Comparison of ENCODE assay signal across 33 mouse cellular contexts in genomic region chrX:133869743-133870142, GRCm38 (mm10). TPM values are rescaled to one million over a fixed set of nuclear protein-coding genes. Genes with fewer than 3 reads are reported as not detected.
A peak's percentile ranks its signal among the peaks of the same experiment; 100 is the strongest.
DNase-seq lines count a peak whose midpoint lies in the region; ATAC-seq and TF ChIP-seq lines count a peak whose summit lies in the region.
"Had no signal": no experiment of that assay in that cellular context is flagged by ENCODE, and none has a peak within 500 bp of the region (broad histone marks: within the 10 kb centered on the region; RNA-seq: fewer than 3 reads in every experiment).

No protein-coding gene starts in this region.

- H3K9ac ChIP-seq in lung, postnatal 0 days (replicated peaks; ENCODE audit: low read depth): no peak overlapping the region
- no peak overlapping the region for H3K9ac ChIP-seq in MEL (ENCODE audit: control insufficient read depth, low read depth, low read length, poor library complexity, severe bottlenecking)
- H3K9ac ChIP-seq: forebrain, embryonic 13.5 days; heart, embryonic 12.5 days; hindbrain, embryonic 15.5 days; limb, embryonic 12.5 days; liver, embryonic 13.5 days; lung, embryonic 14.5 days; midbrain, embryonic 15.5 days had no signal

- ATAC-seq in lung, postnatal 0 days: no peak
- ATAC-seq in hematopoietic stem cell, adult 5-6 weeks (replicated peaks in 1 of 2; ENCODE audit: insufficient read depth in 1 of 2, low FRiP score in 2 of 2, low TSS enrichment in 1 of 2, low read depth in 1 of 2, poor library complexity in 2 of 2, severe bottlenecking in 2 of 2): peak; percentile 97 to 99
- ATAC-seq: forebrain, embryonic 13.5 days; inflammation-experienced regulatory T-cells, adult 6 months; midbrain, embryonic 15.5 days had no signal

- TF ChIP-seq CTCF in lung, postnatal 0 days (IDR thresholded peaks at IDR 0.05): no peak
- peak in 1 of 3 experiments; percentile 50; a peak in 2 of 6 replicates for TF ChIP-seq CTCF in MEL (IDR thresholded peaks at IDR 0.05 in 2 of 3, conservative IDR thresholded peaks at IDR 0.05 in 1 of 3; ENCODE audit: control insufficient read depth in 1 of 3, insufficient read depth in 1 of 3, low read depth in 2 of 3, low read length in 3 of 3, poor library complexity in 1 of 3, severe bottlenecking in 1 of 3)

- TF ChIP-seq EP300 in lung, postnatal 0 days (IDR thresholded peaks at IDR 0.05): no peak
- peak in 1 of 2 experiments; percentile 74; a peak in 2 of 4 replicates for TF ChIP-seq EP300 in MEL (IDR thresholded peaks at IDR 0.05; ENCODE audit: low read depth in 1 of 2, low read length in 2 of 2)

- H3K27me3 ChIP-seq in lung, postnatal 0 days (replicated peaks; ENCODE audit: insufficient read depth, low read length): no peaks in the 10 kb centered on the region
- peaks cover 0 to 2% of the 10 kb centered on the region in 2 experiments; a peak in 1 of 4 replicates for H3K27me3 ChIP-seq in MEL (ENCODE audit: control insufficient read depth in 1 of 2, insufficient read depth in 2 of 2, low read length in 2 of 2)
- no peaks in the 10 kb centered on the region for H3K27me3 ChIP-seq in splenic B cell, adult 2 months (ENCODE audit: control insufficient read depth, insufficient read depth, low read length, poor library complexity, severe bottlenecking)
- H3K27me3 ChIP-seq: forebrain, embryonic 13.5 days; heart, embryonic 12.5 days; hindbrain, embryonic 15.5 days; liver, embryonic 13.5 days; midbrain, embryonic 15.5 days had no signal

- H3K27ac ChIP-seq in lung, postnatal 0 days (ENCODE audit: low read length): no peak overlapping the region
- H3K27ac ChIP-seq in MEL (ENCODE audit: control insufficient read depth, low read depth, low read length): no peak overlapping the region
- H3K27ac ChIP-seq: forebrain, embryonic 13.5 days; heart, adult 2 months; hindbrain, embryonic 10.5 days; hindbrain, embryonic 15.5 days; limb, embryonic 12.5 days; liver, embryonic 13.5 days; midbrain, embryonic 15.5 days; stomach, postnatal 0 days had no signal

- H3K79me2 ChIP-seq in MEL (ENCODE audit: control insufficient read depth, insufficient read depth, low read length, poor library complexity): no peaks in the 10 kb centered on the region

- no peaks in the 10 kb centered on the region for H3K4me1 ChIP-seq in lung, postnatal 0 days (ENCODE audit: insufficient read depth, low read depth, low read length)
- H3K4me1 ChIP-seq in MEL (ENCODE audit: control insufficient read depth in 1 of 2, insufficient read depth in 2 of 2, low read length in 2 of 2): peaks cover 0 to 4% of the 10 kb centered on the region in 2 experiments; a peak in 1 of 4 replicates
- H3K4me1 ChIP-seq: forebrain, embryonic 13.5 days; heart, embryonic 12.5 days; hindbrain, embryonic 10.5 days; hindbrain, embryonic 15.5 days; limb, embryonic 12.5 days; liver, embryonic 13.5 days; midbrain, embryonic 15.5 days had no signal

- DNase-seq in lung, postnatal 0 days (ENCODE audit: low spot score): peak; percentile 6
- DNase-seq in lung, postnatal 25 days (ENCODE audit: low spot score): no peak
- DNase-seq in MEL (ENCODE audit: low read depth, low spot score): peak; percentile 76
- DNase-seq in splenic B cell, adult 2 months (ENCODE audit: low read depth, low spot score): peak; percentile 5
- DNase-seq in testis, postnatal 10 days (ENCODE audit: low spot score): no peak
- DNase-seq in cerebellum, adult 8-10 months: no peak
- DNase-seq in gastrocnemius, postnatal 25 days: no peak
- DNase-seq: adrenal gland, postnatal 14 days; cerebellum, adult 18-20 months; cerebellum, postnatal 14 days; gastrocnemius, postnatal 36 days; heart, adult 2 months; kidney, adult 11 months; kidney, postnatal 14 days; liver, embryonic 13.5 days; lung, embryonic 14.5 days; lung, postnatal 4 days; right cerebral cortex, adult 18-20 months; spleen, adult 18-20 months; thymus, postnatal 4 days had no signal

- no peak overlapping the region for H3K4me3 ChIP-seq in lung, postnatal 0 days (ENCODE audit: low read depth, low read length)
- H3K4me3 ChIP-seq in MEL (ENCODE audit: control insufficient read depth in 1 of 2, insufficient read depth in 1 of 2, low read depth in 2 of 2, low read length in 2 of 2): no peak overlapping the region
- H3K4me3 ChIP-seq: forebrain, embryonic 13.5 days; heart, adult 2 months; heart, embryonic 12.5 days; hindbrain, embryonic 10.5 days; hindbrain, embryonic 15.5 days; limb, embryonic 12.5 days; liver, embryonic 13.5 days; midbrain, embryonic 15.5 days had no signal

- peak; percentile 11 for TF ChIP-seq RAD21 in MEL (IDR thresholded peaks at IDR 0.05; ENCODE audit: low read depth, low read length)

- no peaks in the 10 kb centered on the region for H3K36me3 ChIP-seq in lung, postnatal 0 days (ENCODE audit: insufficient read depth, low read length)
- H3K36me3 ChIP-seq in MEL (ENCODE audit: control insufficient read depth in 1 of 2, insufficient read depth in 2 of 2, low read length in 2 of 2): peaks cover 0 to 5% of the 10 kb centered on the region in 2 experiments; a peak in 2 of 4 replicates
- H3K36me3 ChIP-seq in splenic B cell, adult 2 months (ENCODE audit: control insufficient read depth, insufficient read depth, low read length, poor library complexity, severe bottlenecking): no peaks in the 10 kb centered on the region
- H3K36me3 ChIP-seq: G1E; heart, embryonic 12.5 days; hindbrain, embryonic 10.5 days; hindbrain, embryonic 15.5 days; limb, embryonic 12.5 days; liver, embryonic 13.5 days; midbrain, embryonic 15.5 days had no signal

- H3K4me2 ChIP-seq in lung, postnatal 0 days (replicated peaks; ENCODE audit: low read depth, low read length): no peak overlapping the region
- H3K4me2 ChIP-seq: forebrain, embryonic 13.5 days; heart, embryonic 12.5 days; hindbrain, embryonic 15.5 days; limb, embryonic 12.5 days; liver, embryonic 13.5 days; lung, embryonic 14.5 days; midbrain, embryonic 15.5 days had no signal

- no peaks in the 10 kb centered on the region for H3K9me3 ChIP-seq in lung, postnatal 0 days (ENCODE audit: low read length)
- H3K9me3 ChIP-seq in MEL (replicated peaks; ENCODE audit: insufficient read depth, low read length): no peaks in the 10 kb centered on the region
- H3K9me3 ChIP-seq: forebrain, embryonic 13.5 days; G1E; heart, embryonic 12.5 days; hindbrain, embryonic 10.5 days; hindbrain, embryonic 15.5 days; limb, embryonic 12.5 days; liver, embryonic 13.5 days; midbrain, embryonic 15.5 days had no signal

- no peak for TF ChIP-seq POLR2A in MEL (IDR thresholded peaks at IDR 0.05; ENCODE audit: control insufficient read depth in 1 of 2, insufficient read depth in 1 of 2, low read depth in 1 of 2, low read length in 2 of 2, poor library complexity in 1 of 2)

- 88% methylated on average over 6 of the region's 6 CpGs for WGBS in lung, postnatal 0 days

TF ChIP-seq in MEL, 35 proteins besides CTCF, POLR2A, EP300 and RAD21:
- TF ChIP-seq ZC3H11A (IDR thresholded peaks at IDR 0.05; ENCODE audit: low read depth, low read length) (no peak), UBTF (IDR thresholded peaks at IDR 0.05; ENCODE audit: borderline replicate concordance, insufficient read depth, low read depth, low read length) (no peak), MXI1 (IDR thresholded peaks at IDR 0.05; ENCODE audit: low read depth, low read length) (no peak), RCOR1 (IDR thresholded peaks at IDR 0.05; ENCODE audit: low read depth, low read length) (0 out of 2 replicates have a peak, but pooled peaks have one; percentile 19), MEF2A (IDR thresholded peaks at IDR 0.05; ENCODE audit: extremely low read depth, insufficient replicate concordance, low read depth, low read length, poor library complexity, severe bottlenecking) (no peak), GABPA (IDR thresholded peaks at IDR 0.05; ENCODE audit: low read depth, low read length) (no peak), ETS1 (IDR thresholded peaks at IDR 0.05; ENCODE audit: low read depth, low read length) (0 out of 2 replicates have a peak, but pooled peaks have one; percentile 4), E2F4 (IDR thresholded peaks at IDR 0.05; ENCODE audit: borderline replicate concordance, low read depth, low read length) (no peak)
TF ChIP-seq in MEL: peak in this region for 2.

RNA-seq across cellular contexts. Expression of gene Tnmd, which starts 19.0 kb away (rescaled TPM):
- not detected in 2 replicates for polyA plus RNA-seq in lung, postnatal 0 days (2015; fragmentation: Nextera tagmentation; extraction: Ambion mirVana)
- total RNA-seq in MEL (2012; rRNA removed): not detected in 2 replicates
- not detected for polyA plus RNA-seq in MEL (2012; ENCODE audit: insufficient read depth in 1 of 2, insufficient read length in 2 of 2, low read depth in 1 of 2, low replicate concordance in 2 of 2, missing spikeins in 1 of 2)
- total RNA-seq in hematopoietic stem cell, adult 5-6 weeks (2017): not detected in 2 replicates
- total RNA-seq in gastrocnemius, postnatal 25 days (2021): 10 to 100 TPM; 13.5 to 37.1 TPM
- total RNA-seq: G1E; heart, adult 2 months; layer of hippocampus, adult 18-20 months; layer of hippocampus, postnatal 10 days had no signal
- polyA plus RNA-seq: G1E; inflammation-experienced regulatory T-cells, adult 6 months; kidney, embryonic 14.5 days had no signal

RNA-seq across cellular contexts. Expression of gene Tspan6, which starts 28.5 kb away (rescaled TPM):
- 64.2 and 67.7 TPM in 2 replicates for polyA plus RNA-seq in lung, postnatal 0 days (2015; fragmentation: Nextera tagmentation; extraction: Ambion mirVana)
- total RNA-seq in MEL (2012; rRNA removed): 14.1 and 15.7 TPM in 2 replicates
- polyA plus RNA-seq in MEL (2012; ENCODE audit: insufficient read depth in 1 of 2, insufficient read length in 2 of 2, low read depth in 1 of 2, low replicate concordance in 2 of 2, missing spikeins in 1 of 2): 10 to 100 TPM in 1 of 2 experiments, not detected in 1; 22.0 TPM
- total RNA-seq in hematopoietic stem cell, adult 5-6 weeks (2017): 16.2 and 24.6 TPM in 2 replicates
- 1 to 10 TPM; 3.2 to 6.4 TPM for total RNA-seq in gastrocnemius, postnatal 25 days (2021)
- total RNA-seq: G1E had no signal
- polyA plus RNA-seq: G1E had no signal

RNA-seq across cellular contexts. Expression of gene Srpx2, which starts 38.5 kb away (rescaled TPM):
- 17.3 and 18.1 TPM in 2 replicates for polyA plus RNA-seq in lung, postnatal 0 days (2015; fragmentation: Nextera tagmentation; extraction: Ambion mirVana)
- total RNA-seq in MEL (2012; rRNA removed): not detected in 2 replicates
- not detected for polyA plus RNA-seq in MEL (2012; ENCODE audit: insufficient read depth in 1 of 2, insufficient read length in 2 of 2, low read depth in 1 of 2, low replicate concordance in 2 of 2, missing spikeins in 1 of 2)
- total RNA-seq in hematopoietic stem cell, adult 5-6 weeks (2017): not detected in 2 replicates
- total RNA-seq in gastrocnemius, postnatal 25 days (2021): 1 to 10 TPM; 3.4 to 5.5 TPM
- total RNA-seq: G1E had no signal
- polyA plus RNA-seq: G1E; inflammation-experienced regulatory T-cells, adult 6 months had no signal

Comparison
In these comparisons a context has a peak if more than half of its experiments do, and no peak if none do; other contexts are left out.
1. DNase-seq: peak in lung, postnatal 0 days (single experiment), MEL (single experiment) and splenic B cell, adult 2 months (single experiment); none in lung, postnatal 25 days (single experiment), testis, postnatal 10 days (single experiment), cerebellum, adult 8-10 months (single experiment) and gastrocnemius, postnatal 25 days (single experiment).
2. RNA of gene Tnmd, which starts 19.0 kb away (total RNA-seq): 13.5 to 37.1 TPM in gastrocnemius, postnatal 25 days; not detected in MEL and not detected in hematopoietic stem cell, adult 5-6 weeks; every median in the first group is over 10 times any median in the second.